ENCODE assay signal across 9 mouse cellular contexts in the genomic region with DNA sequence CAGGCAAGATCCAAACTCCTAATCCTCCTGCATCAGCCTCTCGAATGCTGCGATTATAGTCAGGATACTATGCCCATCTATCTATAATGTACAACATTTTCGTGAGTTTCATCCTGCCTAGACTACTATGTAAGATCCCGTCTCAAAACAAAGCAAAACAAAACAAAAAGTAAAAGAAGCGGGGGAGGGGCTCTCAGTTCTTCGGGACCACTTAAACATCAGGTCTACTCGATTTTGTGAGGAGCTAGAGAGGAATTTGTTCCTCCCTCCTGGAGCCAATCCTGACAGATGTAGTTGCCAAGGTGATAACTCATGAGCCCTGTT. TPM values are rescaled to one million over a fixed set of nuclear protein-coding genes. Genes with fewer than 3 reads are reported as not detected.
DNase-seq lines count a peak whose midpoint lies in the region; ATAC-seq lines count a peak whose summit lies in the region.
"Had no signal": no experiment of that assay in that cellular context is flagged by ENCODE, and none has a peak within 500 bp of the region (broad histone marks: within the 10 kb centered on the region; RNA-seq: fewer than 3 reads in every experiment).

No protein-coding gene starts in this region.

- H3K9ac ChIP-seq in heart, embryonic 15.5 days, result peak overlapping the region; percentile 29; the same call in 1 of the 2 replicates
- peak overlapping the region; percentile 19; the same call in 1 of the 2 replicates for H3K9ac ChIP-seq in hindbrain, embryonic 12.5 days

- peak overlapping the region; percentile 37 for H3K4me3 ChIP-seq in heart, embryonic 15.5 days
- H3K4me3 ChIP-seq in hindbrain, embryonic 12.5 days, result peak overlapping the region; percentile 10
- H3K4me3 ChIP-seq in midbrain, embryonic 10.5 days, result peak overlapping the region; percentile 32

- H3K36me3 ChIP-seq in heart, embryonic 15.5 days, result no peaks in the 10 kb centered on the region
- no peaks in the 10 kb centered on the region for H3K36me3 ChIP-seq in hindbrain, embryonic 12.5 days
- no peaks in the 10 kb centered on the region for H3K36me3 ChIP-seq in midbrain, embryonic 10.5 days

- DNase-seq in heart, postnatal 25 days (ENCODE audit: low spot score), result no peak
- peak; percentile 34 for DNase-seq in NIH3T3 (ENCODE audit: low read depth)
- no peak for DNase-seq in midbrain, embryonic 10.5 days (ENCODE audit: low spot score)
- DNase-seq in T-cell, adult 2 months (ENCODE audit: low spot score), result no peak
- DNase-seq in left cerebral cortex, postnatal 14 days (ENCODE audit: low spot score in 2 of 2), result no peak
- no peak for DNase-seq in layer of hippocampus, postnatal 14 days (ENCODE audit: low spot score in 2 of 2)
- DNase-seq: gastrocnemius, postnatal 14 days had no signal

- H3K4me1 ChIP-seq in heart, embryonic 15.5 days (replicated peaks), result peaks cover 6% of the 10 kb centered on the region
- peaks cover 9% of the 10 kb centered on the region for H3K4me1 ChIP-seq in hindbrain, embryonic 12.5 days
- peaks cover 32% of the 10 kb centered on the region for H3K4me1 ChIP-seq in midbrain, embryonic 10.5 days

- ATAC-seq in heart, embryonic 15.5 days (replicated peaks; ENCODE audit: insufficient number of reproducible peaks, insufficient read depth, low FRiP score, low read depth), result no peak
- no peak; the same call in 1 of the 2 replicates for ATAC-seq in hindbrain, embryonic 12.5 days (ENCODE audit: low FRiP score)

- no peaks in the 10 kb centered on the region for H3K9me3 ChIP-seq in heart, embryonic 15.5 days (replicated peaks)
- H3K9me3 ChIP-seq in hindbrain, embryonic 12.5 days (replicated peaks), result no peaks in the 10 kb centered on the region
- H3K9me3 ChIP-seq in midbrain, embryonic 10.5 days (replicated peaks), result no peaks in the 10 kb centered on the region

- intact Hi-C loops in heart, postnatal 25 days (cut with DNase I), result no loop called here
- intact Hi-C loops in left cerebral cortex, postnatal 14 days (cut with DNase I), result no loop called here

- H3K27me3 ChIP-seq in heart, embryonic 15.5 days, result no peaks in the 10 kb centered on the region
- no peaks in the 10 kb centered on the region for H3K27me3 ChIP-seq in hindbrain, embryonic 12.5 days
- H3K27me3 ChIP-seq in midbrain, embryonic 10.5 days (ENCODE audit: low read depth, poor library complexity, severe bottlenecking), result no peaks in the 10 kb centered on the region

- no peak overlapping the region for H3K27ac ChIP-seq in heart, embryonic 15.5 days
- H3K27ac ChIP-seq in hindbrain, embryonic 12.5 days, result no peak overlapping the region
- peak overlapping the region; percentile 63 for H3K27ac ChIP-seq in midbrain, embryonic 10.5 days (replicated peaks)

- peak overlapping the region; percentile 57 for H3K4me2 ChIP-seq in heart, embryonic 15.5 days
- peak overlapping the region; percentile 36 for H3K4me2 ChIP-seq in hindbrain, embryonic 12.5 days (replicated peaks)

- 44% methylated on average over 7 of the region's 7 CpGs for WGBS in heart, embryonic 15.5 days
- WGBS in hindbrain, embryonic 12.5 days, result 40% methylated on average over 7 of the region's 7 CpGs
- whole genome bisulfite sequencing in midbrain, embryonic 10.5 days, result 43% methylated on average over 7 of the region's 7 CpGs

RNA-seq across cellular contexts. Expression of gene Rest, which starts 19.9 kb away (rescaled TPM):
- polyA plus RNA-seq in heart, embryonic 15.5 days (2015; fragmentation: Nextera tagmentation; extraction: Ambion mirVana), result 19.3 and 22.1 TPM in 2 replicates
- 10 to 100 TPM; 14.5 to 15.5 TPM for total RNA-seq in heart, postnatal 25 days (2021)
- 27.9 and 28.7 TPM in 2 replicates for polyA plus RNA-seq in hindbrain, embryonic 12.5 days (2016; fragmentation: Nextera tagmentation; extraction: Ambion mirVana)
- polyA plus RNA-seq in midbrain, embryonic 10.5 days (2016; fragmentation: Nextera tagmentation; extraction: Ambion mirVana), result 17.8 and 19.5 TPM in 2 replicates
- 1 to 10 TPM; 4.2 TPM for total RNA-seq in left cerebral cortex, postnatal 14 days (2021)
- total RNA-seq in layer of hippocampus, postnatal 14 days (2021), result 1 to 10 TPM; 5.2 to 5.5 TPM

RNA-seq across cellular contexts. Expression of gene Spink2, which starts 34.2 kb away (rescaled TPM):
- 3.0 and 3.7 TPM in 2 replicates for polyA plus RNA-seq in heart, embryonic 15.5 days (2015; fragmentation: Nextera tagmentation; extraction: Ambion mirVana)
- total RNA-seq in heart, postnatal 25 days (2021), result under 1 TPM in 1 of 2 experiments, not detected in 1; 0.45 TPM
- 1.5 TPM in 2 replicates for polyA plus RNA-seq in hindbrain, embryonic 12.5 days (2016; fragmentation: Nextera tagmentation; extraction: Ambion mirVana)
- polyA plus RNA-seq in midbrain, embryonic 10.5 days (2016; fragmentation: Nextera tagmentation; extraction: Ambion mirVana), result 0.53 and 0.86 TPM in 2 replicates
- not detected for total RNA-seq in left cerebral cortex, postnatal 14 days (2021)
- total RNA-seq in layer of hippocampus, postnatal 14 days (2021), result not detected
